Mouse (Mus musculus) lung, postnatal 14 days (tissue): ENCODE results near the gene Kif11.

ENCODE experiments used
- DNase-seq: peaks from one replicate; pipeline ENCODE4 v3.0.0; 2021

Gene Kif11

GRCm38 (mm10) chr19:37449246-37449645, 73.0 kb downstream of the Kif11 start:
- no peak for DNase-seq

- no peak for DNase-seq
Measured at GRCm38 (mm10) chr19:37455528-37455927, 79.3 kb downstream of the Kif11 start.

- DNase-seq, result no peak
Measured at GRCm38 (mm10) chr19:37455961-37456360, 79.8 kb downstream of the Kif11 start.

GRCm38 (mm10) chr19:37458013-37458412, 81.8 kb downstream of the Kif11 start:
- DNase-seq, result no peak

- DNase-seq, result no peak
Measured at GRCm38 (mm10) chr19:37466403-37466802, 90.2 kb downstream of the Kif11 start.

GRCm38 (mm10) chr19:37466978-37467377, 90.8 kb downstream of the Kif11 start:
- no peak for DNase-seq

- DNase-seq, result no peak
Measured at GRCm38 (mm10) chr19:37468841-37469566, 92.8 kb downstream of the Kif11 start.
